Mouse (Mus musculus): ENCODE measurements around the gene Zc3h12a.

GRCm38 (mm10) chr4:125105354-125105753, 22.3 kb downstream of the Zc3h12a start:
- TF ChIP-seq CTCF (IDR thresholded peaks at IDR 0.05; ENCODE audit: extremely low read depth, insufficient read length, insufficient replicate concordance, low read depth, low read length) (no peak), POLR2A (IDR thresholded peaks at IDR 0.05; ENCODE audit: low read depth, low read length) (no peak)

Measured in small intestine, adult 2 months (tissue).